Mouse (Mus musculus) cortical plate, adult 2 months (tissue): Measurements from ENCODE around the gene 2610028H24Rik. TPM values are rescaled to one million over a fixed set of nuclear protein-coding genes. Genes with fewer than 3 reads are reported as not detected.
A peak's percentile ranks its signal among the peaks of the same experiment; 100 is the strongest.

Experiments
- H3K27ac ChIP-seq: fragments of 200-500 bp; 2 replicates; pipeline ENCODE4 v1.5.1; 2012; ENCODE audit warnings: low read length, control low read depth, inconsistent platforms; ENCODE audit not compliant: insufficient read depth
- H3K4me1 ChIP-seq: fragments of 200-500 bp; 2 replicates; pipeline ENCODE4 v1.6.1; 2011; ENCODE audit warnings: low read length; ENCODE audit not compliant: control insufficient read depth, insufficient read depth
- H3K4me3 ChIP-seq: fragments of 200-500 bp; 2 replicates; pipeline ENCODE4 v1.5.1; 2011; ENCODE audit warnings: mild to moderate bottlenecking, low read length, control low read depth; ENCODE audit not compliant: insufficient read depth
- CTCF ChIP-seq: fragments of 200-500 bp; IDR thresholded peaks from 2 replicates; pipeline ENCODE4 v1.5.1; 2011; ENCODE audit warnings: mild to moderate bottlenecking, control low read depth, low read length; ENCODE audit not compliant: insufficient read depth; ENCODE audit errors: extremely low read depth
- POLR2A ChIP-seq: fragments of 200-500 bp; IDR thresholded peaks from 2 replicates; pipeline ENCODE4 v1.6.1; 2011; ENCODE audit warnings: mild to moderate bottlenecking, low read length, control low read depth; ENCODE audit not compliant: insufficient read depth; ENCODE audit errors: extremely low read depth
- polyA plus RNA-seq: library from polyadenylated mRNA; depleted of rRNA; stranded (reverse); fragments of >200 nt; gene quantifications from 2 replicates; pipeline ENCODE4 v1.2.3, GENCODE M21; 2012; rRNA removed

Gene 2610028H24Rik
- polyA plus RNA-seq, 1 experiment: 0.23 TPM

GRCm38 (mm10) chr10:76486302-76486701, 37.4 kb downstream of the 2610028H24Rik start:
- H3K4me1 ChIP-seq: no peaks in the 10 kb centered on the region
- H3K27ac ChIP-seq: no peak overlapping the region
- H3K4me3 ChIP-seq: no peak overlapping the region
- no peak for TF ChIP-seq POLR2A

GRCm38 (mm10) chr10:76488265-76488664, 39.4 kb downstream of the 2610028H24Rik start:
- TF ChIP-seq POLR2A (no peak), CTCF (no peak)
- Histone ChIP-seq H3K27ac (no peak overlapping the region), H3K4me1 (no peaks in the 10 kb centered on the region), H3K4me3 (no peak overlapping the region)

GRCm38 (mm10) chr10:76489205-76489604, 40.3 kb downstream of the 2610028H24Rik start:
- Histone ChIP-seq H3K4me1 (no peaks in the 10 kb centered on the region), H3K27ac (no peak overlapping the region), H3K4me3 (no peak overlapping the region)
- no peak for TF ChIP-seq CTCF
- TF ChIP-seq POLR2A: no peak

GRCm38 (mm10) chr10:76493527-76493926, 44.6 kb downstream of the 2610028H24Rik start:
- Histone ChIP-seq H3K27ac (no peak overlapping the region), H3K4me1 (peaks cover 2% of the 10 kb centered on the region; the same call in 1 of the 2 replicates), H3K4me3 (no peak overlapping the region)
- TF ChIP-seq CTCF: 0 out of 2 replicates have a peak, but pooled peaks have one; percentile 13
- TF ChIP-seq POLR2A: no peak

- H3K4me1 ChIP-seq: peaks cover 2% of the 10 kb centered on the region; the same call in 1 of the 2 replicates
- TF ChIP-seq POLR2A (no peak), CTCF (no peak)
- no peak overlapping the region for H3K4me3 ChIP-seq
- H3K27ac ChIP-seq: no peak overlapping the region
Measured at GRCm38 (mm10) chr10:76495501-76495900, 46.6 kb downstream of the 2610028H24Rik start.

GRCm38 (mm10) chr10:76496366-76496765, 47.5 kb downstream of the 2610028H24Rik start:
- no peak overlapping the region for H3K4me3 ChIP-seq
- TF ChIP-seq CTCF (no peak), POLR2A (no peak)
- no peak overlapping the region for H3K27ac ChIP-seq
- peaks cover 2% of the 10 kb centered on the region; the same call in 1 of the 2 replicates for H3K4me1 ChIP-seq

- no peak overlapping the region for H3K27ac ChIP-seq
- H3K4me3 ChIP-seq: no peak overlapping the region
- TF ChIP-seq POLR2A (no peak), CTCF (no peak)
- peaks cover 2% of the 10 kb centered on the region; the same call in 1 of the 2 replicates for H3K4me1 ChIP-seq
Measured at GRCm38 (mm10) chr10:76497522-76497921, 48.6 kb downstream of the 2610028H24Rik start.

- Histone ChIP-seq H3K27ac (no peak overlapping the region), H3K4me1 (no peaks in the 10 kb centered on the region), H3K4me3 (no peak overlapping the region)
- TF ChIP-seq POLR2A: no peak
- TF ChIP-seq CTCF: no peak
Measured at GRCm38 (mm10) chr10:76504271-76504943, 55.5 kb downstream of the 2610028H24Rik start.

GRCm38 (mm10) chr10:76505865-76506264, 57.0 kb downstream of the 2610028H24Rik start:
- no peak for TF ChIP-seq POLR2A
- TF ChIP-seq CTCF: no peak
- H3K4me3 ChIP-seq: no peak overlapping the region
- no peak overlapping the region for H3K27ac ChIP-seq
- no peaks in the 10 kb centered on the region for H3K4me1 ChIP-seq

Other genes with a start within 250 kb of the 2610028H24Rik start
- 79.9 and 81.2 TPM in 2 replicates for gene Prmt2, start 211.2 kb upstream of the 2610028H24Rik start, polyA plus RNA-seq
- 238 and 260 TPM in 2 replicates for gene S100b, start 195.2 kb upstream of the 2610028H24Rik start, polyA plus RNA-seq
- gene Dip2a, start 103.8 kb upstream of the 2610028H24Rik start, polyA plus RNA-seq: 48.7 and 49.2 TPM in 2 replicates
- not detected in 2 replicates for gene AC141477.1, start 8.6 kb upstream of the 2610028H24Rik start, polyA plus RNA-seq
- 25.2 and 29.3 TPM in 2 replicates for gene Pcnt, start 6.3 kb upstream of the 2610028H24Rik start, polyA plus RNA-seq
- 56.0 and 59.4 TPM in 2 replicates for gene Mcm3ap, start 19.8 kb downstream of the 2610028H24Rik start, polyA plus RNA-seq
- 3.6 and 3.8 TPM in 2 replicates for gene Ybey, start 20.0 kb downstream of the 2610028H24Rik start, polyA plus RNA-seq
- 30.9 and 31.0 TPM in 2 replicates for gene Lss, start 82.5 kb downstream of the 2610028H24Rik start, polyA plus RNA-seq
- 0.09 and 0.42 TPM in 2 replicates for gene Spatc1l, start 113.2 kb downstream of the 2610028H24Rik start, polyA plus RNA-seq
- 0.04 and 0.06 TPM in 2 replicates for gene Ftcd, start 126.6 kb downstream of the 2610028H24Rik start, polyA plus RNA-seq
- 19.5 and 22.7 TPM in 2 replicates for gene Col6a2, start 174.5 kb downstream of the 2610028H24Rik start, polyA plus RNA-seq